Mouse (Mus musculus) CD4-positive, CD25-positive, alpha-beta regulatory T cell (primary cell): ENCODE measurements around the gene Gpr158. TPM values are rescaled to one million over a fixed set of nuclear protein-coding genes. Genes with fewer than 3 reads are reported as not detected.

Experiments
- polyA plus RNA-seq: library from polyadenylated mRNA; unstranded; fragments of 100-300 nt; shearing (Covaris generic); gene quantifications from one replicate; pipeline ENCODE4 v1.2.1, GENCODE M21; 2017

Gpr158 gene
- polyA plus RNA-seq, result not detected

GRCm38 (mm10) chr2:21367345-21368111, at the start of gene Gpr158:
Gpr158 (plus strand) TSS chr2:21367542.

Other genes starting within 250 kb of the Gpr158 start
- 0.57 TPM for gene Enkur, start 162.2 kb upstream of the Gpr158 start, polyA plus RNA-seq
- 2.5 TPM for gene Thnsl1, start 161.8 kb upstream of the Gpr158 start, polyA plus RNA-seq